Mouse (Mus musculus) heart, embryonic 14.5 days (tissue): ENCODE measurements around the gene Gpr132. TPM values are rescaled to one million over a fixed set of nuclear protein-coding genes. Genes with fewer than 3 reads are reported as not detected.

ENCODE experiments used
- ATAC-seq: fragments of 200-750 bp; cut with Nextera tagmentation; 2 replicates; pipeline ENCODE4 v1.8.0; 2017; ENCODE audit warnings: low read depth, moderate TSS enrichment; ENCODE audit not compliant: insufficient number of reproducible peaks, insufficient read depth, low FRiP score
- H3K27ac ChIP-seq, 2 experiments: fragments of 200-500 bp in 1 of 2; fragments of 300-500 bp in 1 of 2; sonication (generic) in 1 of 2; replicated peaks in 1 of 2; 2 replicates each; pipeline ENCODE4 v1.5.1; 2012 to 2014; ENCODE audit warnings: low read depth in 2 of 2, low read length in 2 of 2, control low read depth in 1 of 2, mild to moderate bottlenecking in 1 of 2, mixed read lengths in 1 of 2; ENCODE audit not compliant: control insufficient read depth in 1 of 2, insufficient read depth in 1 of 2
- H3K27me3 ChIP-seq: fragments of 300-500 bp; sonication (generic); 2 replicates; pipeline ENCODE4 v1.6.1; 2014; ENCODE audit warnings: mild to moderate bottlenecking, low read length, control low read depth; ENCODE audit not compliant: control insufficient read depth, insufficient read depth
- H3K36me3 ChIP-seq: fragments of 300-500 bp; sonication (generic); 2 replicates; pipeline ENCODE4 v1.6.1; 2014; ENCODE audit warnings: mild to moderate bottlenecking, control low read depth, low read length, mixed read lengths; ENCODE audit not compliant: control insufficient read depth, insufficient read depth
- H3K4me1 ChIP-seq, 2 experiments: fragments of 200-500 bp in 1 of 2; fragments of 300-500 bp in 1 of 2; sonication (generic) in 1 of 2; 2 replicates each; pipeline ENCODE4 v1.6.1; 2012 to 2014; ENCODE audit warnings: low read length in 2 of 2, control low read depth in 1 of 2, mixed read lengths in 1 of 2; ENCODE audit not compliant: control insufficient read depth in 2 of 2, insufficient read depth in 2 of 2
- H3K4me2 ChIP-seq: fragments of 300-500 bp; sonication (generic); 2 replicates; pipeline ENCODE4 v1.6.1; 2014; ENCODE audit warnings: mild to moderate bottlenecking, low read length
- H3K4me3 ChIP-seq, 2 experiments: fragments of 200-500 bp in 1 of 2; fragments of 300-500 bp in 1 of 2; sonication (generic) in 1 of 2; 2 replicates each; pipeline ENCODE4 v1.5.1; 2012 to 2014; ENCODE audit warnings: low read length in 2 of 2, mild to moderate bottlenecking in 2 of 2, control low read depth in 1 of 2, low read depth in 1 of 2, moderate library complexity in 1 of 2; ENCODE audit not compliant: control insufficient read depth in 1 of 2, insufficient read depth in 1 of 2
- H3K9ac ChIP-seq: fragments of 300-500 bp; sonication (generic); 2 replicates; pipeline ENCODE4 v1.6.1; 2014; ENCODE audit warnings: mild to moderate bottlenecking, low read length
- H3K9me3 ChIP-seq: fragments of 300-500 bp; sonication (generic); 2 replicates; pipeline ENCODE4 v1.6.1; 2016; ENCODE audit warnings: low read length, control low read depth; ENCODE audit not compliant: control insufficient read depth
- WGBS: fragments of 180-500 bp; shearing (Covaris S2); extraction: QIAGEN DNeasy Blood & Tissue Kit; methylation state at CpG from one replicate; pipeline ENCODE4 v1.1.7; 2014; 5-methylcytosine and 5-hydroxymethylcytosine counted together
- polyA plus RNA-seq: library from polyadenylated mRNA; unstranded; fragments of >200 nt; fragmentation: Nextera tagmentation; extraction: Ambion mirVana; gene quantifications from 2 replicates; pipeline ENCODE4 v1.2.1, GENCODE M21; 2014

The Gpr132 gene
- polyA plus RNA-seq, 1 experiment from 2014 or later: 0.08 TPM

GRCm38 (mm10) chr12:112859930-112860329, 8.1 kb downstream of the Gpr132 start:
- no peak overlapping the region for H3K4me3 ChIP-seq
- WGBS: 69% methylated on average over 8 of the region's 8 CpGs
- H3K27ac ChIP-seq: no peak overlapping the region
- peaks cover 0 to 4% of the 10 kb centered on the region in 2 experiments; a peak in 1 of 4 replicates for H3K4me1 ChIP-seq
- no peaks in the 10 kb centered on the region for H3K27me3 ChIP-seq
- no peaks in the 10 kb centered on the region for H3K36me3 ChIP-seq
- no peak for ATAC-seq
- no peak overlapping the region for H3K9ac ChIP-seq
- no peaks in the 10 kb centered on the region for H3K9me3 ChIP-seq
- no peak overlapping the region for H3K4me2 ChIP-seq

GRCm38 (mm10) chr12:112858581-112859336, 9.3 kb downstream of the Gpr132 start:
- Histone ChIP-seq H3K27ac (no peak overlapping the region), H3K9me3 (no peaks in the 10 kb centered on the region), H3K4me2 (no peak overlapping the region), H3K4me1 (peaks cover 0 to 4% of the 10 kb centered on the region in 2 experiments; a peak in 1 of 4 replicates), H3K36me3 (no peaks in the 10 kb centered on the region), H3K9ac (no peak overlapping the region), H3K27me3 (no peaks in the 10 kb centered on the region), H3K4me3 (no peak overlapping the region)
- no peak for ATAC-seq
- 88% methylated on average over 9 of the region's 9 CpGs for WGBS

- Histone ChIP-seq H3K9ac (no peak overlapping the region), H3K4me1 (peaks cover 0 to 4% of the 10 kb centered on the region in 2 experiments; a peak in 1 of 4 replicates), H3K27ac (no peak overlapping the region), H3K9me3 (no peaks in the 10 kb centered on the region), H3K27me3 (no peaks in the 10 kb centered on the region), H3K4me2 (no peak overlapping the region), H3K36me3 (no peaks in the 10 kb centered on the region), H3K4me3 (no peak overlapping the region)
- no peak for ATAC-seq
- 65% methylated on average over 9 of the region's 9 CpGs for WGBS
These were observed 10.8 kb downstream of the Gpr132 start for GRCm38 (mm10) chr12:112857021-112857925.

- WGBS: 86% methylated on average over 3 of the region's 3 CpGs
- H3K4me1 ChIP-seq: no peaks in the 10 kb centered on the region
- H3K36me3 ChIP-seq: no peaks in the 10 kb centered on the region
- no peak for ATAC-seq
- H3K4me2 ChIP-seq: no peak overlapping the region
- H3K9ac ChIP-seq: no peak overlapping the region
- H3K9me3 ChIP-seq: no peaks in the 10 kb centered on the region
- H3K27me3 ChIP-seq: no peaks in the 10 kb centered on the region
- no peak overlapping the region for H3K4me3 ChIP-seq
- no peak overlapping the region for H3K27ac ChIP-seq
These were observed 11.7 kb downstream of the Gpr132 start for GRCm38 (mm10) chr12:112856338-112856737.

GRCm38 (mm10) chr12:112854610-112855333, 13.3 kb downstream of the Gpr132 start:
- H3K27me3 ChIP-seq: no peaks in the 10 kb centered on the region
- no peak overlapping the region for H3K4me2 ChIP-seq
- H3K36me3 ChIP-seq: no peaks in the 10 kb centered on the region
- H3K4me3 ChIP-seq: no peak overlapping the region
- H3K27ac ChIP-seq: no peak overlapping the region
- 70% methylated on average over 7 of the region's 7 CpGs for WGBS
- no peak for ATAC-seq
- no peaks in the 10 kb centered on the region for H3K4me1 ChIP-seq
- no peaks in the 10 kb centered on the region for H3K9me3 ChIP-seq
- H3K9ac ChIP-seq: no peak overlapping the region

- Histone ChIP-seq H3K9ac (no peak overlapping the region), H3K27ac (no peak overlapping the region)
- WGBS: 83% methylated on average over 11 of the region's 11 CpGs
These were observed 14.8 kb downstream of the Gpr132 start for GRCm38 (mm10) chr12:112853050-112853729.

GRCm38 (mm10) chr12:112851116-112851515, 16.9 kb downstream of the Gpr132 start:
- H3K27ac ChIP-seq: no peak overlapping the region
- H3K9ac ChIP-seq: no peak overlapping the region
- H3K4me3 ChIP-seq: no peak overlapping the region
- 19% methylated on average over 6 of the region's 8 CpGs for WGBS
- no peaks in the 10 kb centered on the region for H3K36me3 ChIP-seq
- no peaks in the 10 kb centered on the region for H3K9me3 ChIP-seq
- no peak for ATAC-seq
- no peaks in the 10 kb centered on the region for H3K4me1 ChIP-seq
- no peak overlapping the region for H3K4me2 ChIP-seq
- H3K27me3 ChIP-seq: no peaks in the 10 kb centered on the region

More at GRCm38 (mm10) chr12:112853050-112853729, 14.8 kb downstream of the Gpr132 start:
- no peak for ATAC-seq
- Histone ChIP-seq H3K4me1 (no peaks in the 10 kb centered on the region), H3K4me3 (no peak overlapping the region), H3K36me3 (no peaks in the 10 kb centered on the region), H3K4me2 (no peak overlapping the region), H3K27me3 (no peaks in the 10 kb centered on the region), H3K9me3 (no peaks in the 10 kb centered on the region)
